Mouse (Mus musculus) megakaryocyte, adult 5-6 weeks (primary cell): Measurements from ENCODE around the gene Fam107b. TPM values are rescaled to one million over a fixed set of nuclear protein-coding genes. Genes with fewer than 3 reads are reported as not detected.
"Not testable (repeated sequence)": the region's sequence is repeated elsewhere in the genome, so short reads cannot be mapped to it uniquely, and the experiment has no call there.

Source experiments
- ATAC-seq: 2 replicates; pipeline ENCODE4 v1.8.0; 2016; ENCODE audit warnings: mild to moderate bottlenecking, inconsistent platforms; ENCODE audit not compliant: poor library complexity, severe bottlenecking
- total RNA-seq, 2 experiments: library from RNA; stranded (forward) in 1 of 2; stranded (reverse) in 1 of 2; fragments of 153-499, 151-499 nt in 1 of 2; fragments of 221-1000, 200-1000 nt in 1 of 2; gene quantifications; 2 replicates each; pipeline versions ENCODE4 v1.2.3 to v1.2.4; 2015 to 2017

Fam107b gene
- total RNA-seq, 2 experiments from 2014 or later: 805 to 930 TPM

GRCm38 (mm10) chr2:3657811-3658730, 87.8 kb downstream of the Fam107b start:
- ATAC-seq: peak; percentile 89

- ATAC-seq: no peak
Observed at GRCm38 (mm10) chr2:3658900-3659299, 88.6 kb downstream of the Fam107b start.

GRCm38 (mm10) chr2:3659300-3659910, 89.1 kb downstream of the Fam107b start:
- no peak for ATAC-seq

- peak; percentile 86 for ATAC-seq
Observed at GRCm38 (mm10) chr2:3664086-3664485, 93.8 kb downstream of the Fam107b start.

- ATAC-seq: peak; percentile 69
Observed at GRCm38 (mm10) chr2:3668682-3669081, 98.4 kb downstream of the Fam107b start.

- no peak for ATAC-seq
Observed at GRCm38 (mm10) chr2:3669646-3670045, 99.4 kb downstream of the Fam107b start.

GRCm38 (mm10) chr2:3672654-3673367, 102.5 kb downstream of the Fam107b start:
- ATAC-seq: no peak

GRCm38 (mm10) chr2:3675481-3675880, 105.2 kb downstream of the Fam107b start:
- ATAC-seq: no peak

- no peak for ATAC-seq
Observed at GRCm38 (mm10) chr2:3682699-3683098, 112.4 kb downstream of the Fam107b start.

GRCm38 (mm10) chr2:3683343-3683742, 113.1 kb downstream of the Fam107b start:
- ATAC-seq: no peak

- ATAC-seq: no peak
Observed at GRCm38 (mm10) chr2:3683751-3684229, 113.5 kb downstream of the Fam107b start.

- ATAC-seq: no peak
Observed at GRCm38 (mm10) chr2:3690221-3690620, 119.9 kb downstream of the Fam107b start.

- ATAC-seq: no peak
Observed at GRCm38 (mm10) chr2:3692833-3693232, 122.5 kb downstream of the Fam107b start.

GRCm38 (mm10) chr2:3695900-3696299, 125.6 kb downstream of the Fam107b start:
- ATAC-seq: no peak

- ATAC-seq: no peak
Observed at GRCm38 (mm10) chr2:3700368-3700767, 130.1 kb downstream of the Fam107b start.

GRCm38 (mm10) chr2:3702640-3703190, 132.4 kb downstream of the Fam107b start:
- no peak for ATAC-seq

GRCm38 (mm10) chr2:3703806-3704205, 133.5 kb downstream of the Fam107b start:
- peak; percentile 82 for ATAC-seq

GRCm38 (mm10) chr2:3704311-3705162, 134.2 kb downstream of the Fam107b start:
- ATAC-seq: 0 out of 2 replicates have a peak, but pooled peaks have one; percentile 23

- ATAC-seq: not testable (repeated sequence)
Observed at GRCm38 (mm10) chr2:3705283-3705682, 135.0 kb downstream of the Fam107b start.

GRCm38 (mm10) chr2:3707236-3707635, 136.9 kb downstream of the Fam107b start:
- no peak for ATAC-seq
